Mouse (Mus musculus) brain, adult 2 months (tissue): ENCODE data around the gene Mrps22.

Source experiments
- DNase-seq: peaks from one replicate; pipeline ENCODE4 v3.0.0; 2011; ENCODE audit warnings: low read depth, low spot score

Gene Mrps22

GRCm38 (mm10) chr9:98601156-98601836 lies at the start of gene Mrps22:
TSS of gene Mrps22 (minus strand) at chr9:98601660.
- DNase-seq: peak; percentile 94

- no peak for DNase-seq
Observed at GRCm38 (mm10) chr9:98650547-98650946, 49.1 kb upstream of the Mrps22 start.

GRCm38 (mm10) chr9:98647418-98647817 lies 46.0 kb upstream of the Mrps22 start:
- DNase-seq: no peak

- peak; percentile 81 for DNase-seq
Observed at GRCm38 (mm10) chr9:98645750-98646149, 44.3 kb upstream of the Mrps22 start.

- DNase-seq: no peak
Observed at GRCm38 (mm10) chr9:98642126-98642525, 40.7 kb upstream of the Mrps22 start.

GRCm38 (mm10) chr9:98633287-98634162 lies 32.1 kb upstream of the Mrps22 start:
- DNase-seq: no peak

GRCm38 (mm10) chr9:98628480-98628879 lies 27.0 kb upstream of the Mrps22 start:
- DNase-seq: no peak

- DNase-seq: no peak
Observed at GRCm38 (mm10) chr9:98604896-98605295, 3.4 kb upstream of the Mrps22 start.

- DNase-seq: no peak
Observed at GRCm38 (mm10) chr9:98601837-98602359, 438 bp upstream of the Mrps22 start.

- no peak for DNase-seq
Observed at GRCm38 (mm10) chr9:98600094-98600493, 1.4 kb downstream of the Mrps22 start.

- DNase-seq: no peak
Observed at GRCm38 (mm10) chr9:98583852-98584251, 17.6 kb downstream of the Mrps22 start.

- peak; percentile 99 for DNase-seq
Observed at GRCm38 (mm10) chr9:98563137-98564126, 38.0 kb downstream of the Mrps22 start, which contains the start of gene Copb2. TSS of gene Copb2 (plus strand) at chr9:98563721.

- DNase-seq: no peak
Observed at GRCm38 (mm10) chr9:98544042-98544441, 57.4 kb downstream of the Mrps22 start.
